Mouse (Mus musculus): Measurements from ENCODE around the gene Tbc1d19.
A peak's percentile ranks its signal among the peaks of the same experiment; 100 is the strongest.

The Tbc1d19 gene

GRCm38 (mm10) chr5:53809115-53809991 is at the start of gene Tbc1d19:
TSS of gene Tbc1d19 (plus strand) at chr5:53809606.
- peak; percentile 86 for DNase-seq (ENCODE audit: low spot score)

GRCm38 (mm10) chr5:53759912-53760311 is 49.5 kb upstream of the Tbc1d19 start:
- no peak for DNase-seq (ENCODE audit: low spot score)

GRCm38 (mm10) chr5:53760914-53761313 is 48.5 kb upstream of the Tbc1d19 start:
- DNase-seq (ENCODE audit: low spot score) = no peak

GRCm38 (mm10) chr5:53761346-53761745 is 48.1 kb upstream of the Tbc1d19 start:
- no peak for DNase-seq (ENCODE audit: low spot score)

GRCm38 (mm10) chr5:53784818-53785520 is 24.4 kb upstream of the Tbc1d19 start:
- no peak for DNase-seq (ENCODE audit: low spot score)

- no peak for DNase-seq (ENCODE audit: low spot score)
These were observed 8.0 kb upstream of the Tbc1d19 start for GRCm38 (mm10) chr5:53801379-53801778.

GRCm38 (mm10) chr5:53819711-53820110 is 10.3 kb downstream of the Tbc1d19 start:
- DNase-seq (ENCODE audit: low spot score) = no peak

- DNase-seq (ENCODE audit: low spot score) = no peak
These were observed 16.5 kb downstream of the Tbc1d19 start for GRCm38 (mm10) chr5:53825886-53826285.

GRCm38 (mm10) chr5:53834489-53834888 is 25.1 kb downstream of the Tbc1d19 start:
- DNase-seq (ENCODE audit: low spot score) = no peak

- no peak for DNase-seq (ENCODE audit: low spot score)
These were observed 31.9 kb downstream of the Tbc1d19 start for GRCm38 (mm10) chr5:53841256-53841655.

GRCm38 (mm10) chr5:53848294-53848942 is 39.0 kb downstream of the Tbc1d19 start:
- no peak for DNase-seq (ENCODE audit: low spot score)

- DNase-seq (ENCODE audit: low spot score) = no peak
These were observed 43.2 kb downstream of the Tbc1d19 start for GRCm38 (mm10) chr5:53852574-53852973.

GRCm38 (mm10) chr5:53854561-53854960 is 45.2 kb downstream of the Tbc1d19 start:
- DNase-seq (ENCODE audit: low spot score) = no peak

- DNase-seq (ENCODE audit: low spot score) = no peak
These were observed 46.6 kb downstream of the Tbc1d19 start for GRCm38 (mm10) chr5:53856011-53856410.

- no peak for DNase-seq (ENCODE audit: low spot score)
These were observed 55.7 kb downstream of the Tbc1d19 start for GRCm38 (mm10) chr5:53865146-53865545.

- DNase-seq (ENCODE audit: low spot score) = no peak
These were observed 56.6 kb downstream of the Tbc1d19 start for GRCm38 (mm10) chr5:53865991-53866390.

- peak; percentile 38 for DNase-seq (ENCODE audit: low spot score)
These were observed 62.4 kb downstream of the Tbc1d19 start for GRCm38 (mm10) chr5:53871665-53872312.

- no peak for DNase-seq (ENCODE audit: low spot score)
These were observed 65.6 kb downstream of the Tbc1d19 start for GRCm38 (mm10) chr5:53874966-53875365.

- DNase-seq (ENCODE audit: low spot score) = no peak
These were observed 71.3 kb downstream of the Tbc1d19 start for GRCm38 (mm10) chr5:53880724-53881123.

GRCm38 (mm10) chr5:53881381-53881990 is 72.1 kb downstream of the Tbc1d19 start:
- no peak for DNase-seq (ENCODE audit: low spot score)

- no peak for DNase-seq (ENCODE audit: low spot score)
These were observed 92.0 kb downstream of the Tbc1d19 start for GRCm38 (mm10) chr5:53901406-53901805.

- DNase-seq (ENCODE audit: low spot score) = no peak
These were observed 93.4 kb downstream of the Tbc1d19 start for GRCm38 (mm10) chr5:53902757-53903156.

Measured in ovary, postnatal 36 days (tissue).